Mouse (Mus musculus): Measurements from ENCODE around the gene Akirin1. TPM values are rescaled to one million over a fixed set of nuclear protein-coding genes. Genes with fewer than 3 reads are reported as not detected.

Gene Akirin1
- polyA plus RNA-seq, 1 experiment from 2014 or later: 108 TPM

DNA sequence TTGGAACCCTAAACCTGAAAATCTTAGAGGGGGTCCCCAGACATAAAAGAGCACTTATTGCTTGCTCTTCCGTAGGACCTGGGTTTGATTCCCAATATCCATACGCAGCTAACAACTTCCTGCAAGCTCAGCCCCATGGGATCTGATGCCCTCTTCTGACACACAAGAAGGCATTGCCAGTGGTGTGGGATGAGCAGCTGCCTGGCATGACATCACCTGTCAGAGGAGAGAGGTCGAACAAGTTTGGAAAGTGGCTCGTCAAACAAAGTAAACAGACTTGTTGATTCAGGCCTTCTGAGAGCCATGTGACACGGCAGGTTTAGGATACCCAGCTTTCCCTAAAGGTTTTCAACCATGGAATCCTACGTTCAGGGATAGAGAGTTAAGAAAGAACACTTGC is 14.9 kb upstream of the Akirin1 start:
- Histone ChIP-seq H3K36me3 (ENCODE audit: control insufficient read depth, insufficient read depth, low read length) (no peaks in the 10 kb centered on the region), H3K4me1 (ENCODE audit: control insufficient read depth, insufficient read depth, low read length) (no peaks in the 10 kb centered on the region), H3K9ac (ENCODE audit: low read length) (no peak overlapping the region), H3K27ac (ENCODE audit: low read depth, low read length) (no peak overlapping the region), H3K4me3 (ENCODE audit: low read depth, low read length) (no peak overlapping the region), H3K4me2 (no peak overlapping the region), H3K9me3 (ENCODE audit: control insufficient read depth, low read length) (no peaks in the 10 kb centered on the region), H3K27me3 (ENCODE audit: control insufficient read depth, insufficient read depth, low read length) (no peaks in the 10 kb centered on the region)
- DNase-seq (ENCODE audit: low spot score, missing footprints): no peak
- ATAC-seq (ENCODE audit: low FRiP score): no peak
- WGBS: 84% methylated on average over 6 of the region's 6 CpGs

DNA sequence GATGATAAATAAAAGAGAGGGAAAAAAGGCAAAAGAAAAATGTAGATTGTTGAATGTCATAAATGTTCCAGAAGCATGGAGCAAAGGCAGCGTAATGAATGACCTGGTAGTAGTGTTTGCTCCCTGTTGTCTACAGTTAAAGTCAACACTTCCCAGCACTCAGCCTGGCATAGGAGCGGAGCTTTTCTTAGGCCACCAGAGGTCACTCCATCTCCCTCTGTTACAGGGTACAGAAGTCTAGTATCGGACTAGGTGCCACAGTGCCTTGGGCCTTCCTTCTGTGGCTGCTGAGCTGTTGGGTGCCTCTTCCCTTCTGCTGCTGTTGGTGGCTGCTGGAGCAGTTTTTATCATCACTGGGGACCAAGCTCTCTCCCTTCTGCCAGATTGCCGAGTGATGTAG is 8.2 kb upstream of the Akirin1 start:
- H3K4me3 ChIP-seq (ENCODE audit: low read depth, low read length): no peak overlapping the region
- no peak overlapping the region for H3K9ac ChIP-seq (ENCODE audit: low read length)
- H3K36me3 ChIP-seq (ENCODE audit: control insufficient read depth, insufficient read depth, low read length): no peaks in the 10 kb centered on the region
- 62% methylated on average over 4 of the region's 4 CpGs for WGBS
- H3K27ac ChIP-seq (ENCODE audit: low read depth, low read length): no peak overlapping the region
- H3K4me2 ChIP-seq: no peak overlapping the region
- H3K9me3 ChIP-seq (ENCODE audit: control insufficient read depth, low read length): no peaks in the 10 kb centered on the region
- no peaks in the 10 kb centered on the region for H3K4me1 ChIP-seq (ENCODE audit: control insufficient read depth, insufficient read depth, low read length)
- H3K27me3 ChIP-seq (ENCODE audit: control insufficient read depth, insufficient read depth, low read length): no peaks in the 10 kb centered on the region
- ATAC-seq (ENCODE audit: low FRiP score) (no peak), DNase-seq (ENCODE audit: low spot score, missing footprints) (no peak)

DNA sequence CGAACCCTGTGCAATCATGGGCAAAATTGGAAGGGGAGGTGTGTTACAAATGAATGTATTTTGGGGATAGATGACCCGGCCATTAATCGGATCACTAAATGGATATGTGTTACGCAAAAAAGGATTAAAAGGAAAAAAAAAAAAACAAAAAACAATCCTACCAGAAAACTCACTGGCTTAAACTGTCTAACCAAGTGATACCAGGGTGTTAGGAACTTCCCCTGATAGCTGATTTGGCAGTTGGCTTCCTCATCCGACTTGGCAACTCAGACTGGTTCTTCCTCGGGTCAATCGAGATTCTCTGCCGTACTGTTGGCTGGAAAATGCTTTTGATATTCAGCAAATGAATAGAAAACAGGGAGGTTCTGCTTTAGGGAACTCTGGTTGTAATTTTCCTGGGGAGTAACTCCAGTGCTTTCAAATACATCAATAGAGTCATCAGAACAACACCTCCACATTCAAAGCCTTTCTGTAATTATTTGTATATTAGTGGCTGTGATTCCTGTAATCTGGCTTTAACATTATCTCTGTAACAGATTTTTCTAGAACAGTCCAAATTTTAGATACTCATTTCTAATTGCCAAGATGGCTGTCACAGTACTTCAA is 665 bp upstream of the Akirin1 start:
- H3K9me3 ChIP-seq (ENCODE audit: control insufficient read depth, low read length): no peaks in the 10 kb centered on the region

DNA sequence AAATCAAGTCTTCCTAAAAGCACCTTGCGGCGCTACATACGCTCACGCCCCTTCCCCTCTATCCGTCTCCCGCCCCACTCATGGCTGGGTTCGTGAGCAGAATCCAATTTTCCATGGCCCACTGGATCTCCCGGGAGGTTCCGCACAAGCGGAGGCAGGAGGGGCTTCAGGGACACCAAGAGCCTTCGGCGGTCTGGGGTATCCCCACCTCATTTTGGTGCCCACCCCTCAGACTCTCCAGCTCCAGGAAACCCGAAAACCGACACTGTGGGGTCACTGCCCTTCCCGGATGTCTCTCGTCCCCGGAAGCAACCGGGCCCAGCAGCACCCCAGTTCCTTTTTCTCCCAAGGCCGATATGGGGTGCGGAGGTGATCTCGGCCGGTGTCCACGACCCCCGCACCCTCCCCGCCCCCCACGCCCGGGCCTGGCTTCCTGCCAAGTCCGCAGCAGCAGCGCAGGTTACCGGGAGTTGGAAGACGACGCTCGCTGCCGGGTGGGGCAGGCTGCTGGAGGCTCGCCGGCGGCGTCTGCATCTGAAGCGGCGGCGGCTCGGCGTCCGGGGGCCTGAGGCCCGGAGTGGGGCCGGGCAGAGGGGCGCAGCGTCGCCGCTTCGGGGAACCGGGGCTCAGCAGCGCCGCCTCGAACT is 538 bp downstream of the Akirin1 start:
- ATAC-seq (ENCODE audit: low FRiP score) (peak; percentile 82), DNase-seq (ENCODE audit: low spot score, missing footprints) (peak; percentile 94)
- no peaks in the 10 kb centered on the region for H3K27me3 ChIP-seq (ENCODE audit: control insufficient read depth, insufficient read depth, low read length)
- no peaks in the 10 kb centered on the region for H3K9me3 ChIP-seq (ENCODE audit: control insufficient read depth, low read length)
- under 1% methylated on average over 52 of the region's 55 CpGs for WGBS
- no peaks in the 10 kb centered on the region for H3K36me3 ChIP-seq (ENCODE audit: control insufficient read depth, insufficient read depth, low read length)
- peak overlapping the region; percentile 89 for H3K27ac ChIP-seq (ENCODE audit: low read depth, low read length)
- peak overlapping the region; percentile 91 for H3K9ac ChIP-seq (ENCODE audit: low read length)
- peak overlapping the region; percentile 98 for H3K4me3 ChIP-seq (ENCODE audit: low read depth, low read length)
- H3K4me2 ChIP-seq: peak overlapping the region; percentile 62
- H3K4me1 ChIP-seq (ENCODE audit: control insufficient read depth, insufficient read depth, low read length): peaks cover 13% of the 10 kb centered on the region

More for the DNA sequence above, 665 bp upstream of the Akirin1 start:
- DNase-seq (ENCODE audit: low spot score, missing footprints) (peak; percentile 88), ATAC-seq (ENCODE audit: low FRiP score) (no peak)
- Histone ChIP-seq H3K4me3 (ENCODE audit: low read depth, low read length) (peak overlapping the region; percentile 98), H3K27me3 (ENCODE audit: control insufficient read depth, insufficient read depth, low read length) (no peaks in the 10 kb centered on the region), H3K27ac (ENCODE audit: low read depth, low read length) (no peak overlapping the region), H3K4me2 (peak overlapping the region; percentile 56), H3K36me3 (ENCODE audit: control insufficient read depth, insufficient read depth, low read length) (no peaks in the 10 kb centered on the region), H3K9ac (ENCODE audit: low read length) (peak overlapping the region; percentile 54; the same call in 1 of the 2 replicates), H3K4me1 (ENCODE audit: control insufficient read depth, insufficient read depth, low read length) (peaks cover 13% of the 10 kb centered on the region)
- WGBS: 2% methylated on average over 8 of the region's 8 CpGs

DNA sequence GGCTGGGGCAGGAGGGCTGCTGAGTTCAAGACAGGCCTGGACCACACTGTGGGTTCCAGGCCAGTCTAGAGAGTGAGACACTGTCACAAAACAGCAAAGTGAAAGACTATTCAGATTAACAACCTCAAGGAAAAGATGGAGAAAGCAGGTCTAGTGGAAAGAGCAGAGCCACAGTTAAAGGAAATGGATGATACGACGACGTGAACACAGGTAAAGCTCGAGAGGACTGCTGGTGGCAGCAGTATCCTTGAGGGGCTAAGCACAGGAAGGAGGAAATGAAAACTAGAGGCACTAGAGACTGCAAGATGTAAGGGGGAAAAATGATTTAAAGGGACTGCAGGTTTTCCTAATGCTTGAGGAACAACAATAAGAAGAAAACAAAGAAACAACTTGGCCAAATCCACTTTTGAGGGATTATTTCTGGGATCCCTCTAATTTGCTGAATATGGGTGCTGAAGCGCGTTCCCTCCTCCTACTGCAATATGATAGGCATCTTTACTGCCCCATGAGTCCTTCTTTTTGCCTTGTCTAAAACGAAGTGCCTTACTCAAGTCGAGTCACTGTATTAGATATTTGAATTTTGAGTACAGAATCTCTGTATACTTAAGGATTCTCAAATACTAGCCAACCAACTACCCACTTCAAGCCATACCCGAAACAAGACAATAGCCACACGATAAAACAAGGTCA is 1.3 kb downstream of the Akirin1 start:
- 22% methylated on average over 10 of the region's 10 CpGs for WGBS
- no peak for DNase-seq (ENCODE audit: low spot score, missing footprints)
- H3K27ac ChIP-seq (ENCODE audit: low read depth, low read length): no peak overlapping the region

DNA sequence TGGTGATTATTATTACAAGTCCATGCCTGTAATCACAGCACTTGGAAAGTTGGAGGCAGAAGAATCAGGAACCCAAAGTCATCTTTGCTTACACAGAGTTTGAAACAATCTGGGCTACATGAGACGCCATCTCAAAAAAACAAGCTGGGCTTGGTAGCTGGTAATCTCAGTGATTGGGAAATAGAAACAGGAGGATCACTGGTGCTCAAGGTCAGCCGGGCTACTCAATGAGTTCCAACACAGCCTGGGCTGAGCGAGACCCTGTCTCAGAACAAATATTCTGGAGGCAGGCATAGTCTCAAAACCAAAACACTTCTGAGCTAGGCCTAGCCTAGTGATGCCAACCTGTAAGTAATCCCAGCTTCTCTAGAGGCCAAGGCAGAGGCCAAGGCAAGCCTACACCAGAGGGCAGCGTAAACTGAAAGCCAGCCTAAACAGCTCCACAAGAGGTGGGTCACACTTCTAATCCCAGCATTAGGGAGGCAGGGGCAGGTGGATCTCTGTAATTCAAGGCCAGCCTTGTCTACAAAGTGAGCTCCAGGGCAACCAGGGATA is 4.8 kb downstream of the Akirin1 start:
- ATAC-seq (ENCODE audit: low FRiP score) (no peak), DNase-seq (ENCODE audit: low spot score, missing footprints) (no peak)
- H3K4me2 ChIP-seq: no peak overlapping the region
- no peaks in the 10 kb centered on the region for H3K9me3 ChIP-seq (ENCODE audit: control insufficient read depth, low read length)
- no peak overlapping the region for H3K4me3 ChIP-seq (ENCODE audit: low read depth, low read length)
- WGBS: 93% methylated on average over 4 of the region's 4 CpGs
- no peak overlapping the region for H3K9ac ChIP-seq (ENCODE audit: low read length)
- H3K36me3 ChIP-seq (ENCODE audit: control insufficient read depth, insufficient read depth, low read length): no peaks in the 10 kb centered on the region; the same call in 1 of the 2 replicates
- no peaks in the 10 kb centered on the region for H3K27me3 ChIP-seq (ENCODE audit: control insufficient read depth, insufficient read depth, low read length)
- peaks cover 10% of the 10 kb centered on the region for H3K4me1 ChIP-seq (ENCODE audit: control insufficient read depth, insufficient read depth, low read length)
- no peak overlapping the region for H3K27ac ChIP-seq (ENCODE audit: low read depth, low read length)

More for the DNA sequence above, 1.3 kb downstream of the Akirin1 start:
- ATAC-seq (ENCODE audit: low FRiP score): no peak
- Histone ChIP-seq H3K27me3 (ENCODE audit: control insufficient read depth, insufficient read depth, low read length) (no peaks in the 10 kb centered on the region), H3K4me2 (peak overlapping the region; percentile 62), H3K4me1 (ENCODE audit: control insufficient read depth, insufficient read depth, low read length) (peaks cover 13% of the 10 kb centered on the region), H3K9ac (ENCODE audit: low read length) (peak overlapping the region; percentile 91), H3K4me3 (ENCODE audit: low read depth, low read length) (peak overlapping the region; percentile 98), H3K9me3 (ENCODE audit: control insufficient read depth, low read length) (no peaks in the 10 kb centered on the region), H3K36me3 (ENCODE audit: control insufficient read depth, insufficient read depth, low read length) (no peaks in the 10 kb centered on the region)

DNA sequence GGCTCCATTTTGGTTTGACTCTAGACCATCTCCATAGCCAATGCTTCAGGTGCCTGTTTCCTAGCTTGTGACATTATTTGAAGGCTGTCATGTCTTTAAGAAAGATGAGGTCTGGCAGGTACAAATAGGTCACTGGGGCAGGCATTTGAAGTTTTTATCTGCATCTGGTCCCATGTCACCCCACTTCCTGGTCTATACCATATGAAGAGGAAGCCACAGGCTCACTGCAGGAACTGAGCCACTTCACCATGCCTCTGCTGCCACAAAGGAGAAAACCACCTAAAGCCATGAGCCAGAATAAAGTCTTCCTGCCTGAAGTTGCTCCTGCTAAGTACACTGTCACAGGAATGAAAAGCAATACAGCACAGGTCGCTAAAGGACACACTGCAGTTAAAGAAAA is 7.3 kb downstream of the Akirin1 start:
- Histone ChIP-seq H3K9me3 (ENCODE audit: control insufficient read depth, low read length) (no peaks in the 10 kb centered on the region), H3K27ac (ENCODE audit: low read depth, low read length) (no peak overlapping the region), H3K4me1 (ENCODE audit: control insufficient read depth, insufficient read depth, low read length) (no peaks in the 10 kb centered on the region), H3K4me2 (no peak overlapping the region), H3K4me3 (ENCODE audit: low read depth, low read length) (no peak overlapping the region), H3K9ac (ENCODE audit: low read length) (no peak overlapping the region), H3K27me3 (ENCODE audit: control insufficient read depth, insufficient read depth, low read length) (no peaks in the 10 kb centered on the region), H3K36me3 (ENCODE audit: control insufficient read depth, insufficient read depth, low read length) (peaks cover 5% of the 10 kb centered on the region; the same call in 1 of the 2 replicates)
- no peak for ATAC-seq (ENCODE audit: low FRiP score)
- no peak for DNase-seq (ENCODE audit: low spot score, missing footprints)
- 85% methylated on average over 1 of the region's 1 CpGs for WGBS

DNA sequence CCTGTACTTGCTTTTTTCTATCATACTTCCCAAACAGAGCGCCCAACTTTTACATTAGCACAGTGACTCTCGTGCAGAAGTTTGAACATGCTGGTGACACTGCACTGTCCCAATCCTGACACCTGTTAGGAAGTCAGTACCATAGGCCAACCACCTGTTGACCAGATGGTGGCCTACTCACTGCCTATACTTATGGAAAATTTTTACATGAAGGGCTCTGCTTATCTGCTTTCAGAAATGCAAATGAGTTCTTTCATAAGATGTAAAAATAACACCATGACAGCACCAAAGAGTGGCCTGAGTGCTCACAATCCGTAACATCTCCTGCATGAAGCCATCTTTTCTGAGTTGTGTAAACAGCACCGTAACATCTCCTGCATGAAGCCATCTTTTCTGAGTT is 11.4 kb downstream of the Akirin1 start:
- Histone ChIP-seq H3K27ac (ENCODE audit: low read depth, low read length) (no peak overlapping the region), H3K4me3 (ENCODE audit: low read depth, low read length) (no peak overlapping the region), H3K27me3 (ENCODE audit: control insufficient read depth, insufficient read depth, low read length) (no peaks in the 10 kb centered on the region), H3K36me3 (ENCODE audit: control insufficient read depth, insufficient read depth, low read length) (peaks cover 9% of the 10 kb centered on the region; the same call in 1 of the 2 replicates), H3K4me1 (ENCODE audit: control insufficient read depth, insufficient read depth, low read length) (no peaks in the 10 kb centered on the region), H3K9ac (ENCODE audit: low read length) (no peak overlapping the region), H3K9me3 (ENCODE audit: control insufficient read depth, low read length) (no peaks in the 10 kb centered on the region), H3K4me2 (no peak overlapping the region)
- WGBS: 96% methylated on average over 4 of the region's 4 CpGs
- no peak for ATAC-seq (ENCODE audit: low FRiP score)
- peak; percentile 14 for DNase-seq (ENCODE audit: low spot score, missing footprints)

DNA sequence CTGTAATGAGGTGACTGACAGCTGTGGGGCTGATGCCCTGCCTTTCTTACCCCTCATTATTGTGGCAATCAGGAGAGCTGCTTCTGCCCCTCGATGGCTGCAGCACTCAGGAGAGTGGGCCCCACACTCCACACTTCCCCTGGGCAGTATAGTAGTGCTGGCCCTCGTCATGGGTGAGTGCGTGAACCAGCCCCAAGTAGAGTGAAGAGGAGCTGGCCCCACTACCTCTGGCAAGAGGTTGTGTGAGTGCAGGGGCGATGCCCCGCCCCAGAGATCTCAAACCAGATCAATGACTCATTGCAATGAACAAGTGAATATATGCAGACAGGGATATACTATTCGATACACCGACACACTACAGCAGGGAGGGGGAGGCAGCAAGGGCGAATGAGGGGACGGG is 16.6 kb downstream of the Akirin1 start:
- no peak overlapping the region for H3K4me3 ChIP-seq (ENCODE audit: low read depth, low read length)
- no peaks in the 10 kb centered on the region for H3K27me3 ChIP-seq (ENCODE audit: control insufficient read depth, insufficient read depth, low read length)
- no peak overlapping the region for H3K27ac ChIP-seq (ENCODE audit: low read depth, low read length)
- no peaks in the 10 kb centered on the region for H3K9me3 ChIP-seq (ENCODE audit: control insufficient read depth, low read length)
- whole genome bisulfite sequencing: 95% methylated on average over 9 of the region's 9 CpGs
- H3K9ac ChIP-seq (ENCODE audit: low read length): no peak overlapping the region
- ATAC-seq (ENCODE audit: low FRiP score): 0 out of 2 replicates have a peak, but pooled peaks have one; percentile 24
- H3K4me1 ChIP-seq (ENCODE audit: control insufficient read depth, insufficient read depth, low read length): no peaks in the 10 kb centered on the region
- DNase-seq (ENCODE audit: low spot score, missing footprints): no peak
- H3K36me3 ChIP-seq (ENCODE audit: control insufficient read depth, insufficient read depth, low read length): peaks cover 8% of the 10 kb centered on the region; the same call in 1 of the 2 replicates
- H3K4me2 ChIP-seq: no peak overlapping the region
